Mouse (Mus musculus) erythroblast, embryonic 14.5 days (primary cell): ENCODE measurements around the gene Psmc5. TPM values are rescaled to one million over a fixed set of nuclear protein-coding genes. Genes with fewer than 3 reads are reported as not detected.
A peak's percentile ranks its signal among the peaks of the same experiment; 100 is the strongest.
"Not testable (repeated sequence)": the region's sequence is repeated elsewhere in the genome, so short reads cannot be mapped to it uniquely, and the experiment has no call there.

ENCODE experiments used
- H3K27me3 ChIP-seq: 2 replicates; pipeline ENCODE4 v1.6.1; 2012; ENCODE audit warnings: inconsistent platforms; ENCODE audit not compliant: control insufficient read depth
- H3K36me3 ChIP-seq: 2 replicates; pipeline ENCODE4 v1.6.1; 2012; ENCODE audit warnings: mild to moderate bottlenecking, inconsistent platforms; ENCODE audit not compliant: control insufficient read depth
- H3K4me1 ChIP-seq: 2 replicates; pipeline ENCODE4 v1.6.1; 2012; ENCODE audit warnings: inconsistent platforms; ENCODE audit not compliant: control insufficient read depth
- H3K4me3 ChIP-seq: replicated peaks from 2 replicates; pipeline ENCODE3; 2012; ENCODE audit warnings: moderate library complexity, mild to moderate bottlenecking, inconsistent platforms
- H3K9me3 ChIP-seq: 2 replicates; pipeline ENCODE4 v1.6.1; 2012; ENCODE audit warnings: low read length, inconsistent platforms, mixed read lengths; ENCODE audit not compliant: control insufficient read depth
- GATA1 ChIP-seq: IDR thresholded peaks from 2 replicates; pipeline ENCODE4 v1.6.1; 2012; ENCODE audit warnings: low read length, inconsistent platforms, mixed read lengths
- TAL1 ChIP-seq: IDR thresholded peaks from 3 replicates; pipeline ENCODE4 v1.6.1; 2012; ENCODE audit warnings: low read length, inconsistent platforms, mixed read lengths
- polyA plus RNA-seq: library from polyadenylated mRNA; stranded (reverse); fragments of >175 nt; gene quantifications from 2 replicates; pipeline ENCODE4 v1.2.3, GENCODE M21; 2012

The Psmc5 gene
- polyA plus RNA-seq, result 3.8 and 5.2 TPM in 2 replicates

DNA sequence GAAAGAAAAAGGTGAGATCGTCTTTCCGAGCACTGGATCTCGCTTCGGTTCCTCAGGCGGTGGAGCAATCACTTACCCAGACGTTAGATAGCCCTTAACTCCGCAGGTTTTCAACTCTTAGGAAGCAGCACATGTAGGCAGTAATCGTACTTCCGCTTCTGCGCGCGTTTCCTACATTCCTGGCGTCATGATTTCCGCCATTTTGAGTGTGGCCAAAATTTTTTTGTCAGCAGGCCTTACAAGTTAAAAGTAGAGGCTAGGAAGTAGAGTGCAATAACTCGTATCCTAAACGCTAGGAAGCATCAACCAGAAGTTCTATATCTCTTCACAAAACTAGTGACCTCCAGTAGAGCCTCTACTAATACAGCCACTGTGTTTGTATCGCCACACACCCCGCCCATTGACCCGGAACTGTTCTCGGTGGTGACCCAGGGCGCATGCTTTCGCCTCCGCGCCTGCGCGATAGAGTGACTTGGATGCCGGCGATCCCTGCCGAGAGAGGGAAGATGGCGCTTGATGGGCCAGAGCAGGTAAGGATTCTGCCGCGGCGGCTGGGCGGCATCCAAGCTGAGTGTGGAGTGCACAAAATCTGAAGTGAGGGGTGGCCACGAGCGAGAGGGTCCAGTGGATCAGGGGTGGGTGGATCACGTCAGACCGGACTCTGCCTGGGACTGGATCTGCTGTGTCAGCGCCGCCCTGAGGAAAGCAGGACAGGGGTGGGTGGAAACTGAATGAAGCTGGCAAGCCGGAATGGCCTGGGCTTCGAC, at the start of gene Psmc5, which contains the start of gene Ftsj3:
Gene Psmc5 (plus strand): TSS at position 470 of the 767 bp plus-strand sequence.
Gene Ftsj3 (minus strand): TSS at position 395 of the 767 bp plus-strand sequence.
- Histone ChIP-seq H3K4me1 (peaks cover 39% of the 10 kb centered on the region), H3K4me3 (peak within 1 kb of the TSS; percentile 94), H3K36me3 (peaks cover 74% of the 10 kb centered on the region), H3K27me3 (no peaks in the 10 kb centered on the region), H3K9me3 (no peaks in the 10 kb centered on the region)
- TF ChIP-seq GATA1 (no peak), TAL1 (no peak)

DNA sequence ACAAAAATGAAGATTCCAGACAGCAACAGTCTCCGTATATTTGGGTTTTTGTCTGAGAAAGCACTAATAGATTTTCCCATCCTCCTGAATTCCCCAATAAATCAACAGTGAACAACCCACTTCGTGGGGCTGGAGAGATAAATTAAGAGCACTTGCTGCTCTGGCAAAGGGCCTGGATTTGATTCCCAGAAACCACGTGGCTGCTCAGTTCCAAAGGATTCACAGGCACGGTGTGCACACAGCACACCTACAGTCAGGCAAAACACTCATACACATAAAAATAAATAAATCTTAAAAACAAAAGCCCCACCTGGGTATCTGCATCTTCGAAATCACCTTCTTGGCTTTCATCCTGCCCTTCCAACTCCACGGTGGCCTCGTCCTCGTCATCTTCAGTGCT, 43.2 kb upstream of the Psmc5 start:
- Histone ChIP-seq H3K27me3 (no peaks in the 10 kb centered on the region), H3K36me3 (peaks cover 61% of the 10 kb centered on the region), H3K4me3 (no peak overlapping the region), H3K9me3 (no peaks in the 10 kb centered on the region), H3K4me1 (peaks cover 20% of the 10 kb centered on the region)
- TF ChIP-seq GATA1 (no peak), TAL1 (no peak)

DNA sequence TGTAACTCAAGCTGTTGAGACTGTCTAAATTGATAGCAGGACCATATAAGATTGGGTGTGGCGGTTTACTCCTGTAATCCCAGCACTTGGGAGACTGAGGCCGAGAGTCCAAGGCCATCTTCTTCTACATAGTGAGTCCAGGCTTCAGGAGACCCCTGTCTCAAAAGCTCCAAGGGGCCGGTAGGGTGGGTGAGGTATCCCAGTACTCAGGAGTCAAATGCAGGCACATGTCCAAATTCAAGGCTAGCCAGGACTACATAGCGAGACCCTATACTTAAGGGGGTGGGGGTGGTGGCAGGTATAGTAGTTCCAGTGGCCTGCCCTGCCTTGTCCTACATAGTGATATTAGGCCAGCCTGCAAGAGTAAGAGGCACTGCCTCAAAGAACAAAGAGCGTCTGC, 41.1 kb upstream of the Psmc5 start:
- TF ChIP-seq GATA1, result no peak
- no peak for TF ChIP-seq TAL1
- Histone ChIP-seq H3K36me3 (peaks cover 44% of the 10 kb centered on the region), H3K4me3 (peak overlapping the region; percentile 89), H3K4me1 (peaks cover 38% of the 10 kb centered on the region), H3K27me3 (no peaks in the 10 kb centered on the region), H3K9me3 (no peaks in the 10 kb centered on the region)

DNA sequence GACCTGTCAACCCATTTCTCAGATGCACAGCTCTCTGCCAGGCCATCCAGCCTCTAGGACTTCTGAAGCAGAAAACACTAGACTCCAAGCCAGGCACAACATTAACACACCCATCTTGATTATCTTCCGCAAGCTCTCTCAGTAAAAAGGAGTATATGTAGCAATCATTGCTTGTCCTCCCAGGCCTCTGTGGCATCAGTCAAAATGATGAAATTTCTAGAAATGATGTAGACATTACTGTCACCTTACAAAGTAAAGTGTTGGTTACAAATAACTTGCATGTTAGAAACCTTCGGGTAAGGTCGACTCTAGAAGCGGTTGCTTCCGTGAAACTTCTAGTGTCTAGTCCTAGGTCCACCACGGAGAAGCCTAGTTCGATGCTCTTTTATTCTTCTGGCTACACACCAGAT, 40.5 kb upstream of the Psmc5 start:
- Histone ChIP-seq H3K27me3 (no peaks in the 10 kb centered on the region), H3K36me3 (peaks cover 41% of the 10 kb centered on the region), H3K4me1 (peaks cover 38% of the 10 kb centered on the region), H3K9me3 (no peaks in the 10 kb centered on the region), H3K4me3 (peak overlapping the region; percentile 89)
- TF ChIP-seq GATA1, result no peak
- no peak for TF ChIP-seq TAL1

- peaks cover 43% of the 10 kb centered on the region for H3K4me1 ChIP-seq
- H3K4me3 ChIP-seq, result peak within 1 kb of the TSS; percentile 89
- no peaks in the 10 kb centered on the region for H3K27me3 ChIP-seq
- no peak for TF ChIP-seq GATA1
- no peak for TF ChIP-seq TAL1
- H3K9me3 ChIP-seq, result no peaks in the 10 kb centered on the region
- peaks cover 40% of the 10 kb centered on the region for H3K36me3 ChIP-seq
Measured at GRCm38 (mm10) chr11:106215927-106216729, 39.8 kb upstream of the Psmc5 start, which contains the start of gene Ccdc47. Ccdc47 (minus strand) TSS chr11:106216344.

- Histone ChIP-seq H3K4me3 (peak within 1 kb of the TSS; percentile 89), H3K36me3 (peaks cover 32% of the 10 kb centered on the region), H3K4me1 (peaks cover 43% of the 10 kb centered on the region), H3K27me3 (no peaks in the 10 kb centered on the region), H3K9me3 (no peaks in the 10 kb centered on the region)
- no peak for TF ChIP-seq GATA1
- no peak for TF ChIP-seq TAL1
Measured at GRCm38 (mm10) chr11:106216730-106217490, 39.0 kb upstream of the Psmc5 start, which contains the start of gene Ddx42. Ddx42 (plus strand) TSS chr11:106216926.

GRCm38 (mm10) chr11:106220603-106221002, 35.4 kb upstream of the Psmc5 start:
- Histone ChIP-seq H3K27me3 (no peaks in the 10 kb centered on the region), H3K4me3 (no peak overlapping the region), H3K36me3 (peaks cover 33% of the 10 kb centered on the region), H3K4me1 (peaks cover 28% of the 10 kb centered on the region), H3K9me3 (no peaks in the 10 kb centered on the region)
- TF ChIP-seq TAL1, result no peak
- TF ChIP-seq GATA1, result no peak

- not testable (repeated sequence) for H3K4me3 ChIP-seq, H3K27me3 ChIP-seq, H3K4me1 ChIP-seq, H3K9me3 ChIP-seq
- peaks cover 90% of the 10 kb centered on the region for H3K36me3 ChIP-seq
Measured at GRCm38 (mm10) chr11:106233978-106234377, 22.0 kb upstream of the Psmc5 start.
